Mouse (Mus musculus): ENCODE results near the gene Mgat4e. TPM values are rescaled to one million over a fixed set of nuclear protein-coding genes. Genes with fewer than 3 reads are reported as not detected.
"Not testable (repeated sequence)": the region's sequence is repeated elsewhere in the genome, so short reads cannot be mapped to it uniquely, and the experiment has no call there.

Gene Mgat4e
- polyA plus RNA-seq, 1 experiment from 2014 or later, result not detected

DNA sequence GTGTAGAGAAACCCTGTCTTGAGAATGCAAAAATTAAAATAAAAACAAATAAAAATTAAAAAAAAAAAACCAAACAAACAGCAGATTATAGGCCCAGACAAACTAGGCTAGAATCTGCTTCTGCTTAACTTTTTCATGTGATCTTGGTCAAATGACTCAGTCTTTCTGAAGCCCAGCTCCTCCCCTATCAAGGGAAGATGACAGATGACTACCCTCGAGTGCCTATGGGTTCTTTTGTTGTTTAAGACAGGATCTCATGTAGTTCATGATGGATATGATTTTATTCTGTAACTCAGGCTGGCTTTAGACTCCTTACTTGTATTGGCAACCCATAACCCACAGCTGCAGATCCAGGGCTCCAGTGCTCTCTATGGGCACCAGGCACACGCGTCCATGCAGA is 2.4 kb upstream of the Mgat4e start:
- 82% methylated on average over 3 of the region's 3 CpGs for WGBS

DNA sequence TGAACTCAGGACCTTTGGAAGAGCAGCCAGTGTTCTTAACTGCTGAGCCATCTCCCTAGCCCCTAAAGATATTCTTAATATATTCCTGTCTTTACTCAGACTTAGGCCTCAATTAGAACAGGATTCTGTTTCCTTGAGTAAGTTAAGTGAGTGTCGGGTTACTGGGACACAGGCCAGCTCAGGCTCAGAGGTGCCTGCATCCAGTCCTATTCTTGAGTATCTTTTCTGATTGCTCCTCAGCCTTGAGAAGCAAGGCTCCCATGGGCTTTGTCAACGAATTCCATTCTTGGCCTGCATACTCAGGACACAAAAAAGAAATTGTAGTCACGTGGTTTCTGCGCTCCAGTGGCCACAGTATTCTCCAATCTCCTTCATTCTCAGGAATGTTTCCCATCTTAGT is 1.3 kb downstream of the Mgat4e start:
- Histone ChIP-seq H3K36me3 (ENCODE audit: control insufficient read depth, insufficient read depth, low read length) (no peaks in the 10 kb centered on the region), H3K4me1 (ENCODE audit: control insufficient read depth, insufficient read depth, low read length) (no peaks in the 10 kb centered on the region), H3K4me3 (ENCODE audit: low read depth, low read length) (no peak overlapping the region), H3K9me3 (ENCODE audit: control insufficient read depth, low read length) (no peaks in the 10 kb centered on the region), H3K9ac (ENCODE audit: low read length) (no peak overlapping the region), H3K27ac (replicated peaks; ENCODE audit: low read depth, low read length) (no peak overlapping the region), H3K27me3 (ENCODE audit: control insufficient read depth, insufficient read depth, low read length) (no peaks in the 10 kb centered on the region), H3K4me2 (ENCODE audit: low read depth, severe bottlenecking) (no peak overlapping the region)
- ATAC-seq (ENCODE audit: insufficient number of reproducible peaks, low FRiP score, low TSS enrichment, low read depth) (no peak), DNase-seq (ENCODE audit: low spot score) (no peak)
- 72% methylated on average over 4 of the region's 4 CpGs for WGBS

More for the DNA sequence above, 2.4 kb upstream of the Mgat4e start:
- H3K9me3 ChIP-seq (ENCODE audit: control insufficient read depth, low read length), result no peaks in the 10 kb centered on the region
- DNase-seq (ENCODE audit: low spot score) (no peak), ATAC-seq (ENCODE audit: insufficient number of reproducible peaks, low FRiP score, low TSS enrichment, low read depth) (no peak)
- no peak overlapping the region for H3K4me3 ChIP-seq (ENCODE audit: low read depth, low read length)
- H3K4me1 ChIP-seq (ENCODE audit: control insufficient read depth, insufficient read depth, low read length), result peaks cover 5% of the 10 kb centered on the region; the same call in 1 of the 2 replicates
- no peak overlapping the region for H3K4me2 ChIP-seq (ENCODE audit: low read depth, severe bottlenecking)
- no peak overlapping the region for H3K27ac ChIP-seq (replicated peaks; ENCODE audit: low read depth, low read length)
- no peaks in the 10 kb centered on the region for H3K27me3 ChIP-seq (ENCODE audit: control insufficient read depth, insufficient read depth, low read length)
- no peaks in the 10 kb centered on the region for H3K36me3 ChIP-seq (ENCODE audit: control insufficient read depth, insufficient read depth, low read length)
- H3K9ac ChIP-seq (ENCODE audit: low read length), result no peak overlapping the region

DNA sequence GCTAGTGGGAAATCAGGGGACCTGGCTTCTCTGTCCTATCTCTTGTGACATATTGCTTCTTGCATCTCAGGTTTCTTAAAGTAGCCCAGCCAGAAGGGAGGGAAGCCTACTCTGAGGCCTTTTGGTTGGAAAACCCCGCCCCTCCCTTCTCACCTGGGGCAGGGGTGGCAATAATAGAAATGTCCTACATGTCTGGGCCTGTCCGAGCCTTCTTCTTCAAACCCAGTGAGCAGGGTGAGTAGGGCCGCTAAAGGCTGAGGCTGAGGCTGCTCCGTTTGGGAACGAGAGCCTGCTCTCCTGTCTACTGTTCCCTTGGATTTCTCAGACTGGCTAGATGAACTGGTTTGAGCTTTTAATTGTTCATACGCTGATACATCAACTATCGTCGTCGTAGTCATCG is 8.9 kb downstream of the Mgat4e start:
- no peaks in the 10 kb centered on the region for H3K4me1 ChIP-seq (ENCODE audit: control insufficient read depth, insufficient read depth, low read length)
- ATAC-seq (ENCODE audit: insufficient number of reproducible peaks, low FRiP score, low TSS enrichment, low read depth) (no peak), DNase-seq (ENCODE audit: low spot score) (no peak)
- no peak overlapping the region for H3K9ac ChIP-seq (ENCODE audit: low read length)
- H3K4me3 ChIP-seq (ENCODE audit: low read depth, low read length), result no peak overlapping the region
- no peak overlapping the region for H3K4me2 ChIP-seq (ENCODE audit: low read depth, severe bottlenecking)
- H3K27ac ChIP-seq (replicated peaks; ENCODE audit: low read depth, low read length), result no peak overlapping the region
- H3K27me3 ChIP-seq (ENCODE audit: control insufficient read depth, insufficient read depth, low read length), result no peaks in the 10 kb centered on the region
- H3K9me3 ChIP-seq (ENCODE audit: control insufficient read depth, low read length), result no peaks in the 10 kb centered on the region
- H3K36me3 ChIP-seq (ENCODE audit: control insufficient read depth, insufficient read depth, low read length), result no peaks in the 10 kb centered on the region
- 82% methylated on average over 10 of the region's 10 CpGs for WGBS

DNA sequence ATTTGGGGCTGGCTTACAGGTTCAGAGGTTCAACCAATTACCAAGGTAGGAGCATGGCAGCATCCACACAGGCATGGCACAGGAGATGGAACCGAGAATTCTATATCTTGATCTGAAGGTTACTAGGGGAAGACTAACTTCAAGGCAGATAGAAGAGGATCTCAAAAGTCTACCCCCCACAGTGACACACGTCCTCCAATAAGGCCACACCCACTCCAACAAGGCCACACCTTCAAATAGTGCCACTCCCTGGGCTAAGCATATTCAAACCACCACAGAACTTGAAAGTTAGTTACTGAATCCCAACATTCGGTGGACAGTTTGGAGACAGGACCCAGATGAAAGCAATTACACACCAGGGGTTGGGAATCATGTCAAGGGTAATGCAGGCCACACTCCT is 14.0 kb downstream of the Mgat4e start:
- Histone ChIP-seq H3K9ac (ENCODE audit: low read length) (no peak overlapping the region), H3K27me3 (ENCODE audit: control insufficient read depth, insufficient read depth, low read length) (no peaks in the 10 kb centered on the region), H3K36me3 (ENCODE audit: control insufficient read depth, insufficient read depth, low read length) (no peaks in the 10 kb centered on the region), H3K27ac (replicated peaks; ENCODE audit: low read depth, low read length) (no peak overlapping the region), H3K4me2 (ENCODE audit: low read depth, severe bottlenecking) (no peak overlapping the region), H3K9me3 (ENCODE audit: control insufficient read depth, low read length) (no peaks in the 10 kb centered on the region), H3K4me1 (ENCODE audit: control insufficient read depth, insufficient read depth, low read length) (no peaks in the 10 kb centered on the region), H3K4me3 (ENCODE audit: low read depth, low read length) (no peak overlapping the region)
- WGBS, result 71% methylated on average over 3 of the region's 3 CpGs
- ATAC-seq (ENCODE audit: insufficient number of reproducible peaks, low FRiP score, low TSS enrichment, low read depth) (no peak), DNase-seq (ENCODE audit: low spot score) (no peak)

DNA sequence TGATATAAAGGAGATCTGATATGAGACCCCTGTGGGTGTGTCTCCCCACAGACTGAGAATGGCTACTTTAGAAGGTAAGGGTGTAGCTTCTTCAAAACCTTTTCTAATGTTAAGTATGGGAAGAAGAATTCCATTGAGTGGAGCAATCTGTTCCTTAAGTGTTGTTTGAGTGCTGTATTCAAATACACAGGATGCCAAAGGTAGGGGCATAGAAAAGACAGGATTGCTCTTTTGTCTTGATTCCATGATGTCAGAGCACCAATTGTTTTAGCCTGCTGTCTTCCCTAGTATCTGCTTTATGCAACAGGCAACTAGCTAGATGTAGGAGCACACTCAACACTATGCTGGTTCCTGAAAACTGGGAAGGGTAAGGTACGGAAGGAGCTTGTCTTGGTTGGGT is 14.4 kb downstream of the Mgat4e start:
- no peak overlapping the region for H3K4me3 ChIP-seq (ENCODE audit: low read depth, low read length)
- no peak overlapping the region for H3K9ac ChIP-seq (ENCODE audit: low read length)
- H3K36me3 ChIP-seq (ENCODE audit: control insufficient read depth, insufficient read depth, low read length), result no peaks in the 10 kb centered on the region
- DNase-seq (ENCODE audit: low spot score) (no peak), ATAC-seq (ENCODE audit: insufficient number of reproducible peaks, low FRiP score, low TSS enrichment, low read depth) (no peak)
- H3K4me2 ChIP-seq (ENCODE audit: low read depth, severe bottlenecking), result no peak overlapping the region
- H3K27ac ChIP-seq (replicated peaks; ENCODE audit: low read depth, low read length), result no peak overlapping the region
- H3K4me1 ChIP-seq (ENCODE audit: control insufficient read depth, insufficient read depth, low read length), result no peaks in the 10 kb centered on the region
- WGBS, result 89% methylated on average over 1 of the region's 1 CpGs
- H3K27me3 ChIP-seq (ENCODE audit: control insufficient read depth, insufficient read depth, low read length), result no peaks in the 10 kb centered on the region
- no peaks in the 10 kb centered on the region for H3K9me3 ChIP-seq (ENCODE audit: control insufficient read depth, low read length)

DNA sequence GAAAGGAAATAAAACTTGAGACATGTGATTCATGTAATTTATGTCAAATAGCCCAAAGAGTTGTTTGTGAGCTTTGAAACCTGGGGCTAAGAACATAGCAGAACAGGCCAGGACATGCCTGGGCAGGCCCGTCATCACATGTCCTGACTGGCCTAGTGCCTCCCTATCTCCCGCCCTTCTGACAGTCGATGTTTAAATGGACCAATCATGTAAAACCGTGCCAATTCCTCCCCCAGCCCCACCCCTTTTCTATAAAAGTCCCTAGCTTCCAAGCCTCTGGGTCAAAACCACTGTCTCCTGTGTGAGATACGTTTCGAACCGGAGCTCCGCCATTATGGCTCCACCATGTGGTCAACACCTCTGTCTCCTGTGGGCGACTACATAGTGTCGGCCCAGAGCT is 15.8 kb downstream of the Mgat4e start:
- H3K27me3 ChIP-seq (ENCODE audit: control insufficient read depth, insufficient read depth, low read length); H3K4me2 ChIP-seq (ENCODE audit: low read depth, severe bottlenecking); H3K9ac ChIP-seq (ENCODE audit: low read length); H3K4me1 ChIP-seq (ENCODE audit: control insufficient read depth, insufficient read depth, low read length); ATAC-seq (ENCODE audit: insufficient number of reproducible peaks, low FRiP score, low TSS enrichment, low read depth); DNase-seq (ENCODE audit: low spot score); H3K36me3 ChIP-seq (ENCODE audit: control insufficient read depth, insufficient read depth, low read length); H3K4me3 ChIP-seq (ENCODE audit: low read depth, low read length); H3K27ac ChIP-seq (replicated peaks; ENCODE audit: low read depth, low read length); H3K9me3 ChIP-seq (ENCODE audit: control insufficient read depth, low read length): not testable (repeated sequence)
- 94% methylated on average over 10 of the region's 10 CpGs for WGBS

DNA sequence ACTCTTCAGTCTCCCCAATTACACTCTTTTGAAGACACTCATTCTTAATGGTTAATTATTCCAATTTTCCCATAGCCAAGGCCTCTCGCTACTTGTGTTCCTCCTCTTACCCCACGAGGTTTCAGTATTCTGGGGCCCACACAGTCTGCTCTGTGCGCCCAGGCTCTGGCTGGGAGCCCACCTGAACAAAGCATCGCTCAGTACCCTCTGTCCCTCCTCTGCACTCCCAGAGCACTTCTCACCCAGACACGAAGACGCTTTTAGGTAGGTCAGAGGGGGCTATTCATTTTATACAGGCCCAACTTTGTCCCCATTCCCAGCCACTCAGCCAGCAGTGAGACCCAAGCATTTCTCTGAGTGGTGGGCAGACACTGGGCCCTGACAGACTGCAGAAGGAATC is 18.9 kb downstream of the Mgat4e start:
- WGBS, result 83% methylated on average over 6 of the region's 6 CpGs
- H3K9me3 ChIP-seq (ENCODE audit: control insufficient read depth, low read length), result no peaks in the 10 kb centered on the region
- ATAC-seq (ENCODE audit: insufficient number of reproducible peaks, low FRiP score, low TSS enrichment, low read depth), result no peak
- DNase-seq (ENCODE audit: low spot score), result no peak
- H3K27me3 ChIP-seq (ENCODE audit: control insufficient read depth, insufficient read depth, low read length), result no peaks in the 10 kb centered on the region
- no peaks in the 10 kb centered on the region for H3K4me1 ChIP-seq (ENCODE audit: control insufficient read depth, insufficient read depth, low read length)
- H3K9ac ChIP-seq (ENCODE audit: low read length), result no peak overlapping the region
- no peak overlapping the region for H3K4me2 ChIP-seq (ENCODE audit: low read depth, severe bottlenecking)
- no peak overlapping the region for H3K27ac ChIP-seq (replicated peaks; ENCODE audit: low read depth, low read length)
- H3K36me3 ChIP-seq (ENCODE audit: control insufficient read depth, insufficient read depth, low read length), result no peaks in the 10 kb centered on the region
- no peak overlapping the region for H3K4me3 ChIP-seq (ENCODE audit: low read depth, low read length)

DNA sequence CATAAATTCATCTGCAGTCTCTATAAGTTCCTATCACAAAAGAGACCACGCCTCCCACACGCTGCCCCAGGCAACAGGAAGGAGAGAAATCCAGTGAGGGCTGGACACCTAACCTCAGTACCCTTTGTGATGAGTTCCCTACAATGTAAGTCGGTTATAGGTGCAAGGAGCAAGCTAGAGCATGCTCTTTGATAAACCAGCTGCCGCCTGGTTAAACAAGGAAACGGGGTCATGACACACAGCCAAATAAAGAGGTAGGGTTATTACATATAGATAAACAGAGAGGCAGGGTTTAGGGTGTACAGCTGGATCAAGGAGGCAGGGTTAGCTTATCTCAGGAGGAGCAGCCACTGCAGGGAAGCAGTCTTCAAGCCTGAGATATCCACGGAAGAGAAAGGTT is 22.7 kb downstream of the Mgat4e start:
- no peak overlapping the region for H3K4me2 ChIP-seq (ENCODE audit: low read depth, severe bottlenecking)
- H3K27ac ChIP-seq (replicated peaks; ENCODE audit: low read depth, low read length), result no peak overlapping the region
- DNase-seq (ENCODE audit: low spot score) (no peak), ATAC-seq (ENCODE audit: insufficient number of reproducible peaks, low FRiP score, low TSS enrichment, low read depth) (no peak)
- WGBS, result 79% methylated on average over 6 of the region's 6 CpGs
- no peaks in the 10 kb centered on the region for H3K4me1 ChIP-seq (ENCODE audit: control insufficient read depth, insufficient read depth, low read length)
- no peaks in the 10 kb centered on the region for H3K36me3 ChIP-seq (ENCODE audit: control insufficient read depth, insufficient read depth, low read length)
- no peaks in the 10 kb centered on the region for H3K9me3 ChIP-seq (ENCODE audit: control insufficient read depth, low read length)
- no peak overlapping the region for H3K9ac ChIP-seq (ENCODE audit: low read length)
- H3K4me3 ChIP-seq (ENCODE audit: low read depth, low read length), result no peak overlapping the region
- H3K27me3 ChIP-seq (ENCODE audit: control insufficient read depth, insufficient read depth, low read length), result no peaks in the 10 kb centered on the region

DNA sequence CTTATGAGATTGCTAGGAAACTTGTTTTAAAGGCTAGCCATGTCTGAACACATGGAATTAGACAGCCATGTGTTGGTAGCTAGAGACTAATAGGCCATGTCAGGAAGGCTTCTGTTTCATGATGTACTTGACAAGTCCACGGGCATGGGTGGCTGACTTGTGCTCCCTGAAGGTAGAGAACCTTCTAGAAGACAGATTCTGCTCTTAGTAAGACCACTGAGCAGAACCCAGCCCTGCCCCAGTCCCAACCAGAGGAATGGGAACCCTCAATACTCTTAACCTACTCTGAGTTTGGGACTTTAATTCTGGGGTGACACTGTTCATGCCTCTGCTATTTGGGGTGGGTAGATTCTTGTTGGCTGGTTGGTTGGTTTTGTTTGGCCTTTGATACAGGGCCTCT is 24.5 kb downstream of the Mgat4e start:
- Histone ChIP-seq H3K9me3 (ENCODE audit: control insufficient read depth, low read length) (no peaks in the 10 kb centered on the region), H3K4me3 (ENCODE audit: low read depth, low read length) (no peak overlapping the region), H3K9ac (ENCODE audit: low read length) (no peak overlapping the region), H3K4me1 (ENCODE audit: control insufficient read depth, insufficient read depth, low read length) (no peaks in the 10 kb centered on the region), H3K27me3 (ENCODE audit: control insufficient read depth, insufficient read depth, low read length) (no peaks in the 10 kb centered on the region), H3K27ac (replicated peaks; ENCODE audit: low read depth, low read length) (no peak overlapping the region), H3K4me2 (ENCODE audit: low read depth, severe bottlenecking) (no peak overlapping the region), H3K36me3 (ENCODE audit: control insufficient read depth, insufficient read depth, low read length) (no peaks in the 10 kb centered on the region)
- ATAC-seq (ENCODE audit: insufficient number of reproducible peaks, low FRiP score, low TSS enrichment, low read depth), result no peak
- WGBS, result 85% methylated on average over 1 of the region's 1 CpGs
- DNase-seq (ENCODE audit: low spot score), result no peak
